Mouse (Mus musculus): ENCODE data around the gene Cald1. TPM values are rescaled to one million over a fixed set of nuclear protein-coding genes. Genes with fewer than 3 reads are reported as not detected.

The Cald1 gene
- polyA plus RNA-seq, 1 experiment: 0.63 TPM

DNA sequence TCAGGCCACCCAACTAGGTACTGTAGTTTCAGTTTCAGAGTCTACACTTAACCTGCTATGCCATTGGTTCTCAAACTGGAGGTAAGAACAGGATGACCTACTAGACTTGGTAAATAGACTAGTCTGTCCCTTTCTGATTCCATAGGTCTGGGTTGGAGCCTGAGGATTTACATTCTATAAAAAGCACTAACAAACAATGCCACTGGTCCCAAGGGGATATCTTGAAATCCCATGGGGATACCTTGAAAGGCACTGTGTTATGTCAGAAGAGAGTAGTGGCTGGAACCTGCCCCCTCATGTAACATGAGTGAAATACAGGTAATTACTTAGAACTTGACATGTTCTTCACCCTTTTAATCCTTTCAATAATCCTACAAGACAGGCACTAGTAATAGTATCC lies 178.1 kb downstream of the Cald1 start:
- TF ChIP-seq GATA1 (IDR thresholded peaks at IDR 0.05; ENCODE audit: low read length) (no peak), TAL1 (IDR thresholded peaks at IDR 0.05; ENCODE audit: low read length) (no peak)
- Histone ChIP-seq H3K4me3 (replicated peaks) (no peak overlapping the region), H3K36me3 (ENCODE audit: control insufficient read depth) (peaks cover 3% of the 10 kb centered on the region; the same call in 1 of the 2 replicates), H3K27me3 (ENCODE audit: control insufficient read depth) (no peaks in the 10 kb centered on the region), H3K9me3 (ENCODE audit: control insufficient read depth, low read length) (no peaks in the 10 kb centered on the region), H3K4me1 (ENCODE audit: control insufficient read depth) (peaks cover 12% of the 10 kb centered on the region)

DNA sequence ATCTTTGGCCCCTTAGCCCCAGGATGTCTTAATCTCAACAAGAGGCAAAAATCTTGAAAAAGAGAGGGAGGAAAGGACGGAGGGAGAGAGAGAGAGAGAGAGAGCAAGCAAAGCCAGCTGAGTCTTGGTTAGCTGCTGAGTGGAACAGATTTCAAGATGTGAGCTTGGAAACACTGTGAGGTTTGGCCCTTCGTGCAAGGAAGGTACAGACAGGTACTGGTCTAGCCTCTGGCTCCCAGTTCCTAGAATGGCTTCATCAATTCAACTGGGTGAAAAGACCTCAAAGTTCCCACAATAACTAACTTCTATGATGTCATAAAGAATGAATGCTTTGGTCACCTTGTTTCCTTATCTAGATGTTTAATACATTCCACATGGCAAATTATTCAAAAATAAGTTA lies 178.8 kb downstream of the Cald1 start:
- TF ChIP-seq TAL1 (IDR thresholded peaks at IDR 0.05; ENCODE audit: low read length): no peak
- no peak for TF ChIP-seq GATA1 (IDR thresholded peaks at IDR 0.05; ENCODE audit: low read length)
- Histone ChIP-seq H3K9me3 (ENCODE audit: control insufficient read depth, low read length) (no peaks in the 10 kb centered on the region), H3K27me3 (ENCODE audit: control insufficient read depth) (no peaks in the 10 kb centered on the region), H3K4me3 (replicated peaks) (no peak overlapping the region), H3K36me3 (ENCODE audit: control insufficient read depth) (peaks cover 2% of the 10 kb centered on the region; the same call in 1 of the 2 replicates), H3K4me1 (ENCODE audit: control insufficient read depth) (peaks cover 16% of the 10 kb centered on the region)

DNA sequence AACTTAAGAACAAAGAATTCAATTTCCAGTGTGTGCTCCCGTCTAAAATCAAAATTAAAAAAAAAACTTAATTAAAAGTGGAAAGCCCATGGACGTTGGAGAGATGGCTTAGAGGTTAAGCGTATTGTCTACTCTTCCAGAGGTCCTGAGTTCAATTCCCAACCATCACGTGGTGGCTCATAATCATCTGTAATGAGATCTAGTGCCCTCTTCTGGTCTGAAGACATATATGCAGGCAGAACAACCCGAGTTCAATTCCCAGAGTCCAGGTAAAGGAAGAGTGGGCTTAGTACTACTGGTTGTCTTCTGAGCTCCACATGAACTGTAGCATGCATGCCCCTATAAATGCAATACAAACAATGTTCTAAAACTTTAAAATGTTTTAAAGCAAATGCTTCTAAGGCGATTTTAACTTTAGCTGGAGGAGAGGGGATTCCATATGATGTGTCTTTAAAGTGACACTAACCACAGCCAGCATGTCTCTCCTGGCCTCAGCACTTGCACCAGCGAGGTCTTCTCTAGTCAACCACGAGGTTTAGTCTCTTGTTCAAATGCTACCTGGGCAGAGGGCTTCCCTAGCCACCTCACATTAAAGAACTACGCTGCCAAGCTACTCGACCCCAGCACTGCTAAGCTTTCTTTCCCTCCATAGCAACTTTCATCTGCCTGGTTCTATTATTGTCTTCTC lies 179.8 kb downstream of the Cald1 start:
- no peaks in the 10 kb centered on the region for H3K27me3 ChIP-seq (ENCODE audit: control insufficient read depth)
- peaks cover 3% of the 10 kb centered on the region for H3K36me3 ChIP-seq (ENCODE audit: control insufficient read depth)
- H3K4me3 ChIP-seq (replicated peaks): no peak overlapping the region
- TF ChIP-seq GATA1 (IDR thresholded peaks at IDR 0.05; ENCODE audit: low read length) (no peak), TAL1 (IDR thresholded peaks at IDR 0.05; ENCODE audit: low read length) (no peak)
- peaks cover 21% of the 10 kb centered on the region for H3K4me1 ChIP-seq (ENCODE audit: control insufficient read depth)
- no peaks in the 10 kb centered on the region for H3K9me3 ChIP-seq (ENCODE audit: control insufficient read depth, low read length)

DNA sequence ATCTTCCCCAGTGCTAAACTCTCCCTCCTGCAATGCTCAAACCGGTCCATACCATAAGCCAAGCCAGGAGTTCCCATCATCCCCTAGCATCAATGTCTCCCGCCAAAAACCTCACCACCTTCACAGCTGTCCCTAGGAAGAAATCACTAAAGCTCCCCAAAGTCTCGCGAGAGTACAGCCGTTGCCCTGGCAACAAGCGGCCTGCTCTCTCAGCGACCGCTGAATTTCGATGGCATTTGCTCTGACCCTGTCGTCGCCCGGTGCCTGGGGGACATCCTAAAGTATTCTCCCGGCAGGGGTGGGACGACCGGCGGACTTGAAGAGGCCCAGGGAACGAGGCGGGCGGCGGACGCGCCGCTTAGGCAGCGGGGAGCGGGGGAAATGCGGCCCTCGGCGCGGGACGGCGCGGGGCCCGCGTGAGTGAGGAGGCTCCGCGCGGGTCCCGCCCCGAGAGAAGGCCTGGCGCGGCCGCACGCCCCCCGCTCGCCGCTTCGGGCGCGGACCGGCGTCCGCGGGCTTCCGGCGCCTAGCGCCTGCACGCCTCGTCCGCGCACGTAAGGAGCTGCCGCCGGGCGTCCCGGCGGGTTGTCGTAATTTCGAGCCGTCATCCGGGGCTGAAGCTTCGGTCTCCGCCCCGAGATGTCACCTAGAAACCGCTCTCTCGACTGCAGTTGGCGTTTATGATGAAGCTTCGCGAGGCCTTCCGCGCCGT lies 182.1 kb downstream of the Cald1 start, which contains the start of gene Agbl3:
Agbl3 (plus strand) TSS at position 202 of the 712 bp plus-strand sequence.
- TF ChIP-seq GATA1 (IDR thresholded peaks at IDR 0.05; ENCODE audit: low read length) (no peak), TAL1 (IDR thresholded peaks at IDR 0.05; ENCODE audit: low read length) (no peak)
- no peaks in the 10 kb centered on the region for H3K27me3 ChIP-seq (ENCODE audit: control insufficient read depth)
- peaks cover 10% of the 10 kb centered on the region for H3K36me3 ChIP-seq (ENCODE audit: control insufficient read depth)
- H3K4me1 ChIP-seq (ENCODE audit: control insufficient read depth): peaks cover 22% of the 10 kb centered on the region
- H3K4me3 ChIP-seq (replicated peaks): peak within 1 kb of the TSS; percentile 84
- H3K9me3 ChIP-seq (ENCODE audit: control insufficient read depth, low read length): no peaks in the 10 kb centered on the region

DNA sequence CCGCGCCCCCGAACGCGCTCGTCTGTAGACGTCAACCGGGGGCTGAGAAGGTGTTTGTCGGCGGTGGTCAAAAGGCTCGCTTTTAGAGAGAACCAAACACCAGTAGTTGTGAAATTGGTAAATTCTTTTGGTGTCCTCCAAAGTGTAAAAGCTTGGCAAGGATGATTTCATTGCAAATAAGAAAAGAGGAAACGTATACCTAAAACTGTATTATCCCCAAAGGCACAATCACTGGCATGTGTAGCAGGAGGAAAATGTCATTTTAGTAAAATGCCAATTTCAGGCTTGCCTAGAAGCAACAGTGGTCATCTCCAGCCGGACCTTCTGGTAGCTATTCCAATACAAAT lies 182.6 kb downstream of the Cald1 start:
- H3K36me3 ChIP-seq (ENCODE audit: control insufficient read depth): peaks cover 16% of the 10 kb centered on the region
- H3K4me3 ChIP-seq (replicated peaks): peak overlapping the region; percentile 84
- no peaks in the 10 kb centered on the region for H3K27me3 ChIP-seq (ENCODE audit: control insufficient read depth)
- H3K9me3 ChIP-seq (ENCODE audit: control insufficient read depth, low read length): no peaks in the 10 kb centered on the region
- H3K4me1 ChIP-seq (ENCODE audit: control insufficient read depth): peaks cover 22% of the 10 kb centered on the region
- no peak for TF ChIP-seq GATA1 (IDR thresholded peaks at IDR 0.05; ENCODE audit: low read length)

DNA sequence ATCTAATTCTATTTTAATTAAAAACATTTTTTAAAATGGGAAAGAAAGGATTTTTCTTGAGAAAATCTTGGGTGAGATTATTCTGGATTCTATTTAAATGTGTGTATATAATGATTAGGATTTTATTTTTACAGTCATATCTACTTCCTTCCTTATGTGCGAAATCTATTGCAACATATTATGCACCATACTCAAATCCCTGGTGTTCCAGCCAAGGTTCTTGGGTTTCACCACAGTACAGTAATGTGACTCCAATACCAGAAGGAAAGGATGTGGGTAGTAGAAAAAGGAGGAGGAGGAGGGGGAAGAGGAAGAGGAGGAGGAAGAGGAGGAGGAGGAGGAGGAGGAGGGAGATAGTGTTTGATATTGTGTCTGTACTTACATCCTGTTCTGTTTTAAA lies 184.2 kb downstream of the Cald1 start:
- TF ChIP-seq TAL1 (IDR thresholded peaks at IDR 0.05; ENCODE audit: low read length) (no peak), GATA1 (IDR thresholded peaks at IDR 0.05; ENCODE audit: low read length) (no peak)
- Histone ChIP-seq H3K4me3 (replicated peaks) (no peak overlapping the region), H3K36me3 (ENCODE audit: control insufficient read depth) (peaks cover 19% of the 10 kb centered on the region), H3K4me1 (ENCODE audit: control insufficient read depth) (peaks cover 22% of the 10 kb centered on the region), H3K27me3 (ENCODE audit: control insufficient read depth) (no peaks in the 10 kb centered on the region), H3K9me3 (ENCODE audit: control insufficient read depth, low read length) (no peaks in the 10 kb centered on the region)

DNA sequence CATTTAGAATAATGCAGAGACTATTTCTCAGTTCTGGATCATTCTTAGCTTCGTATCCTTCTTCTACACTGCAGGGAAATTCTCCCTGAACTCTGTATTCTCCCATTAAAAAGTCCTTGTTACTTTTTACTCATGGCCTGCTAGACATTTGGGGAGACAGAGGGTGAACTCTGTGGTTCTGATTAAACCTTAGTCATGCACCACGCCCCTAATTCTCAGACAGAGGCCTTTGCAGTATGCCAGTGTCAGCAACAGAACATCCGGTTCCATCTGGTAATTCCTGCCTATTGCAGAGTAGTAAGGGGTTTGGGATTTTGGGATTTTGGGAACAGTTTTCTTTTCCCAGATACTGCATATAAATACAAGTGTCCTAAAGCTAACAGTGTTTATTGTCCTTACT lies 198.6 kb downstream of the Cald1 start:
- H3K9me3 ChIP-seq (ENCODE audit: control insufficient read depth, low read length): no peaks in the 10 kb centered on the region
- H3K36me3 ChIP-seq (ENCODE audit: control insufficient read depth): no peaks in the 10 kb centered on the region
- peaks cover 8% of the 10 kb centered on the region for H3K4me1 ChIP-seq (ENCODE audit: control insufficient read depth)
- TF ChIP-seq TAL1 (IDR thresholded peaks at IDR 0.05; ENCODE audit: low read length): no peak
- no peak for TF ChIP-seq GATA1 (IDR thresholded peaks at IDR 0.05; ENCODE audit: low read length)
- no peak overlapping the region for H3K4me3 ChIP-seq (replicated peaks)
- H3K27me3 ChIP-seq (ENCODE audit: control insufficient read depth): no peaks in the 10 kb centered on the region

DNA sequence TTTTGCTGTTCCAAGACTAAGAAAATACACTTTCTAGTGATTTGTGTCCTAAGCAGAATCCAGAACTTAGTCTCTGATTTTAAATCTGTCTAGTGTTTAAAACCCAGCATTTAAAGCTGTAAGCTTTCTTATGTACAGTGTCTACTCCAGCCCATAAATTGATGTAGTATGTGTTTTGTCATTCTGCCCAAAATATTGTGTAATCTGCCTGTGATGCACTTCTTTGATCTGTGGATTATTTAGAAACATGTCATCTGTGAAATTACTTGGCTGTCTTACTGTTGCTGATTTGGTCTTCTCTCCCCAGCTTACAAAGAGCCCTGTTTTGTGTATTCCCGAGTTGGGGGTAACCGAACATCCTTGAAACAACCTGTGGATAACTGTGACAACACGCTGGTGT lies 199.6 kb downstream of the Cald1 start:
- no peaks in the 10 kb centered on the region for H3K9me3 ChIP-seq (ENCODE audit: control insufficient read depth, low read length)
- TF ChIP-seq TAL1 (IDR thresholded peaks at IDR 0.05; ENCODE audit: low read length) (no peak), GATA1 (IDR thresholded peaks at IDR 0.05; ENCODE audit: low read length) (no peak)
- H3K4me1 ChIP-seq (ENCODE audit: control insufficient read depth): peaks cover 8% of the 10 kb centered on the region
- H3K27me3 ChIP-seq (ENCODE audit: control insufficient read depth): no peaks in the 10 kb centered on the region
- no peaks in the 10 kb centered on the region for H3K36me3 ChIP-seq (ENCODE audit: control insufficient read depth)
- no peak overlapping the region for H3K4me3 ChIP-seq (replicated peaks)

DNA sequence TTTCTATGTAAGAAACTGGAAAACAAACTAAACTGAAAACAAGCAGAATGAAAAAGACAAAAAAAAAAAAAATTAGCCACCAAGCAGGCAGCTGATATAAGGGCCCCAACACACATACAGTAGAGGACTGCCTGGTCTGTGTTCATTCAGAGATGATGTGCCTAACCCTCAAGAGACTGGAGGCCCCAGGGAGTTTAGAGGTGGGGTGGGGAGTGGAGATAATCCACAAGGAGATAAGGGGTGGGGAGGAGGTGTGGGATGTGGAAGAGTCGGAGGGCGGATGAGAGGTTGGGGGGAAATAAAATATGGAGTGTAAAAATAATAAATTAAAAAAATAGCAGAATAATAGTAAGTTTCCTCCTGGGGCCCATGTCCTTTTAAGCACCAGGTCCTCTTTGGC lies 207.3 kb downstream of the Cald1 start:
- Histone ChIP-seq H3K27me3 (ENCODE audit: control insufficient read depth) (no peaks in the 10 kb centered on the region), H3K36me3 (ENCODE audit: control insufficient read depth) (no peaks in the 10 kb centered on the region), H3K4me1 (ENCODE audit: control insufficient read depth) (peaks cover 32% of the 10 kb centered on the region), H3K9me3 (ENCODE audit: control insufficient read depth, low read length) (no peaks in the 10 kb centered on the region), H3K4me3 (replicated peaks) (no peak overlapping the region)
- no peak for TF ChIP-seq TAL1 (IDR thresholded peaks at IDR 0.05; ENCODE audit: low read length)
- no peak for TF ChIP-seq GATA1 (IDR thresholded peaks at IDR 0.05; ENCODE audit: low read length)

Data from erythroblast, embryonic 14.5 days (primary cell).